Mouse (Mus musculus): ENCODE measurements around the gene Efna5.

DNA sequence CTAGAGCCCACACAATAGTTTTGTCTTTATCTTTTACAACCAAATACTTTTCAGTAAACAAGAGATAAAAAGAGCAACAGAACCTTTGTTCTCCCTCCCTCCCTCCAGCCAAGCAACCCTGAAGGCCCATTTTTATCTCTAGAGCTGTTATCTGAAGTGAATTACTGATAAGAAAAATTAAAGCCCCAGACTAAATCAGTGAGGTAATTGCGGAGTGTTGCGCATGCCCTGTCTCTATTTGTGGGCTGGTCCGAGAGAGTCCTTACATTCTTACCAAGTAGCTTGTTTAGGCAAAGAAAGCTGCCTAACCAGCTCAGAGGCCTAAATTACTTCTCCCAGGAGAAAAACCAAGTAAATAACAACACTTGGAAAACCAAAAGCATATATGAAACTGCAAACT, 167.7 kb downstream of the Efna5 start:
- TF ChIP-seq CTCF (IDR thresholded peaks at IDR 0.05; ENCODE audit: borderline replicate concordance, control insufficient read depth, extremely low read depth, insufficient read depth, low read length, poor library complexity) (no peak), POLR2A (IDR thresholded peaks at IDR 0.05; ENCODE audit: control insufficient read depth, extremely low read depth, insufficient read depth, low read length, poor library complexity) (no peak)
